Mouse (Mus musculus): Measurements from ENCODE around the gene Sgca. TPM values are rescaled to one million over a fixed set of nuclear protein-coding genes. Genes with fewer than 3 reads are reported as not detected.
A peak's percentile ranks its signal among the peaks of the same experiment; 100 is the strongest.

Gene Sgca
- polyA plus RNA-seq, 1 experiment from 2014 or later, result 0.28 TPM

- Histone ChIP-seq H3K9me3 (replicated peaks) (no peaks in the 10 kb centered on the region), H3K27ac (no peak overlapping the region; the same call in 1 of the 2 replicates), H3K27me3 (peaks cover 82% of the 10 kb centered on the region), H3K4me1 (replicated peaks) (peaks cover 12% of the 10 kb centered on the region), H3K36me3 (no peaks in the 10 kb centered on the region), H3K9ac (no peak overlapping the region), H3K4me3 (replicated peaks) (no peak overlapping the region), H3K4me2 (no peak overlapping the region)
- 16% methylated on average over 4 of the region's 4 CpGs for WGBS (ENCODE audit: insufficient replicate concordance)
- DNase-seq (peak; percentile 40), ATAC-seq (ENCODE audit: low read depth) (no peak)
Measured at GRCm38 (mm10) chr11:94939280-94939679, 36.8 kb downstream of the Sgca start.

- DNase-seq (no peak), ATAC-seq (ENCODE audit: low read depth) (no peak)
- Histone ChIP-seq H3K27me3 (peaks cover 85% of the 10 kb centered on the region), H3K27ac (no peak overlapping the region), H3K9me3 (replicated peaks) (no peaks in the 10 kb centered on the region), H3K9ac (no peak overlapping the region; the same call in 1 of the 2 replicates), H3K4me3 (replicated peaks) (peak overlapping the region; percentile 39), H3K36me3 (no peaks in the 10 kb centered on the region), H3K4me1 (replicated peaks) (peaks cover 12% of the 10 kb centered on the region), H3K4me2 (peak overlapping the region; percentile 59)
- WGBS (ENCODE audit: insufficient replicate concordance), result 25% methylated on average over 9 of the region's 9 CpGs
Measured at GRCm38 (mm10) chr11:94938296-94938695, 37.8 kb downstream of the Sgca start.

- peak overlapping the region; percentile 59 for H3K4me2 ChIP-seq
- peak overlapping the region; percentile 9; the same call in 1 of the 2 replicates for H3K27ac ChIP-seq
- peak overlapping the region; percentile 39 for H3K4me3 ChIP-seq (replicated peaks)
- no peak for DNase-seq
- H3K4me1 ChIP-seq (replicated peaks), result peaks cover 12% of the 10 kb centered on the region
- H3K9ac ChIP-seq, result peak overlapping the region; percentile 29; the same call in 1 of the 2 replicates
- no peaks in the 10 kb centered on the region for H3K36me3 ChIP-seq
- 3% methylated on average over 15 of the region's 15 CpGs for WGBS (ENCODE audit: insufficient replicate concordance)
- peak; percentile 21; the same call in 1 of the 2 replicates for ATAC-seq (ENCODE audit: low read depth)
- peaks cover 90% of the 10 kb centered on the region for H3K27me3 ChIP-seq
- H3K9me3 ChIP-seq (replicated peaks), result no peaks in the 10 kb centered on the region
Measured at GRCm38 (mm10) chr11:94937787-94938186, 38.3 kb downstream of the Sgca start.

GRCm38 (mm10) chr11:94937335-94937781 is 38.8 kb downstream of the Sgca start:
- Histone ChIP-seq H3K9me3 (replicated peaks) (no peaks in the 10 kb centered on the region), H3K9ac (peak overlapping the region; percentile 29; the same call in 1 of the 2 replicates), H3K4me3 (replicated peaks) (peak overlapping the region; percentile 39), H3K36me3 (no peaks in the 10 kb centered on the region), H3K4me1 (replicated peaks) (peaks cover 12% of the 10 kb centered on the region), H3K4me2 (peak overlapping the region; percentile 59), H3K27ac (peak overlapping the region; percentile 9; the same call in 1 of the 2 replicates), H3K27me3 (peaks cover 90% of the 10 kb centered on the region)
- no peak for DNase-seq
- ATAC-seq (ENCODE audit: low read depth), result peak; percentile 44; the same call in 1 of the 2 replicates
- WGBS (ENCODE audit: insufficient replicate concordance), result under 1% methylated on average over 18 of the region's 18 CpGs

GRCm38 (mm10) chr11:94936851-94937295 is 39.3 kb downstream of the Sgca start:
- Histone ChIP-seq H3K9ac (no peak overlapping the region; the same call in 1 of the 2 replicates), H3K36me3 (no peaks in the 10 kb centered on the region), H3K4me3 (replicated peaks) (peak overlapping the region; percentile 39), H3K9me3 (replicated peaks) (no peaks in the 10 kb centered on the region), H3K4me2 (peak overlapping the region; percentile 59), H3K4me1 (replicated peaks) (peaks cover 12% of the 10 kb centered on the region), H3K27me3 (peaks cover 91% of the 10 kb centered on the region), H3K27ac (no peak overlapping the region)
- peak; percentile 51; the same call in 1 of the 2 replicates for ATAC-seq (ENCODE audit: low read depth)
- WGBS (ENCODE audit: insufficient replicate concordance), result 2% methylated on average over 17 of the region's 17 CpGs
- peak; percentile 67 for DNase-seq

GRCm38 (mm10) chr11:94936045-94936444 is 40.1 kb downstream of the Sgca start, which contains the start of gene Col1a1:
Gene Col1a1, plus strand, starts transcription at chr11:94936224.
- Histone ChIP-seq H3K4me1 (replicated peaks) (peaks cover 12% of the 10 kb centered on the region), H3K9me3 (replicated peaks) (no peaks in the 10 kb centered on the region), H3K27me3 (peaks cover 90% of the 10 kb centered on the region), H3K9ac (peak within 1 kb of the TSS; percentile 39; the same call in 1 of the 2 replicates), H3K4me2 (peak within 1 kb of the TSS; percentile 59), H3K4me3 (replicated peaks) (peak within 1 kb of the TSS; percentile 39), H3K36me3 (no peaks in the 10 kb centered on the region), H3K27ac (no peak within 1 kb of the TSS)
- no peak for ATAC-seq (ENCODE audit: low read depth)
- WGBS (ENCODE audit: insufficient replicate concordance), result 18% methylated on average over 19 of the region's 19 CpGs
- DNase-seq, result no peak

GRCm38 (mm10) chr11:94934526-94934925 is 41.6 kb downstream of the Sgca start:
- ATAC-seq (ENCODE audit: low read depth) (no peak), DNase-seq (no peak)
- H3K4me3 ChIP-seq (replicated peaks), result no peak overlapping the region
- H3K4me1 ChIP-seq (replicated peaks), result peaks cover 12% of the 10 kb centered on the region
- no peaks in the 10 kb centered on the region for H3K36me3 ChIP-seq
- H3K27ac ChIP-seq, result no peak overlapping the region
- H3K9me3 ChIP-seq (replicated peaks), result no peaks in the 10 kb centered on the region
- H3K27me3 ChIP-seq, result peaks cover 87% of the 10 kb centered on the region
- 40% methylated on average over 11 of the region's 11 CpGs for WGBS (ENCODE audit: insufficient replicate concordance)
- H3K9ac ChIP-seq, result no peak overlapping the region
- no peak overlapping the region for H3K4me2 ChIP-seq

- 12% methylated on average over 8 of the region's 8 CpGs for WGBS (ENCODE audit: insufficient replicate concordance)
- Histone ChIP-seq H3K36me3 (no peaks in the 10 kb centered on the region), H3K4me3 (replicated peaks) (no peak overlapping the region), H3K27me3 (peaks cover 78% of the 10 kb centered on the region), H3K4me1 (replicated peaks) (peaks cover 18% of the 10 kb centered on the region), H3K9ac (no peak overlapping the region), H3K4me2 (no peak overlapping the region), H3K9me3 (replicated peaks) (no peaks in the 10 kb centered on the region), H3K27ac (no peak overlapping the region; the same call in 1 of the 2 replicates)
- no peak for ATAC-seq (ENCODE audit: low read depth)
- no peak for DNase-seq
Measured at GRCm38 (mm10) chr11:94933584-94933983, 42.5 kb downstream of the Sgca start.

- WGBS (ENCODE audit: insufficient replicate concordance), result 43% methylated on average over 4 of the region's 4 CpGs
- H3K36me3 ChIP-seq, result no peaks in the 10 kb centered on the region
- no peak overlapping the region for H3K4me3 ChIP-seq (replicated peaks)
- H3K4me1 ChIP-seq (replicated peaks), result peaks cover 14% of the 10 kb centered on the region
- no peak overlapping the region for H3K9ac ChIP-seq
- H3K4me2 ChIP-seq, result no peak overlapping the region
- ATAC-seq (ENCODE audit: low read depth) (peak; percentile 25; the same call in 1 of the 2 replicates), DNase-seq (no peak)
- no peak overlapping the region for H3K27ac ChIP-seq
- peaks cover 53% of the 10 kb centered on the region for H3K27me3 ChIP-seq
- H3K9me3 ChIP-seq (replicated peaks), result no peaks in the 10 kb centered on the region
Measured at GRCm38 (mm10) chr11:94930151-94930550, 46.0 kb downstream of the Sgca start.

- Histone ChIP-seq H3K36me3 (no peaks in the 10 kb centered on the region), H3K4me1 (replicated peaks) (peaks cover 14% of the 10 kb centered on the region), H3K9ac (no peak overlapping the region), H3K4me3 (replicated peaks) (no peak overlapping the region), H3K27ac (0 out of 2 replicates have a peak overlapping the region, but pooled peaks have one; percentile 14), H3K9me3 (replicated peaks) (no peaks in the 10 kb centered on the region), H3K4me2 (no peak overlapping the region), H3K27me3 (peaks cover 48% of the 10 kb centered on the region)
- ATAC-seq (ENCODE audit: low read depth), result no peak
- WGBS (ENCODE audit: insufficient replicate concordance), result 57% methylated on average over 9 of the region's 9 CpGs
- DNase-seq, result no peak
Measured at GRCm38 (mm10) chr11:94929599-94929998, 46.5 kb downstream of the Sgca start.

- Histone ChIP-seq H3K4me3 (replicated peaks) (no peak overlapping the region), H3K4me1 (replicated peaks) (peaks cover 14% of the 10 kb centered on the region), H3K27ac (no peak overlapping the region; the same call in 1 of the 2 replicates), H3K27me3 (peaks cover 40% of the 10 kb centered on the region), H3K9me3 (replicated peaks) (no peaks in the 10 kb centered on the region), H3K9ac (no peak overlapping the region), H3K36me3 (no peaks in the 10 kb centered on the region), H3K4me2 (no peak overlapping the region)
- DNase-seq, result peak; percentile 26
- ATAC-seq (ENCODE audit: low read depth), result peak; percentile 75
- 8% methylated on average over 13 of the region's 13 CpGs for WGBS (ENCODE audit: insufficient replicate concordance)
Measured at GRCm38 (mm10) chr11:94928820-94929219, 47.3 kb downstream of the Sgca start.

Measured in liver, embryonic 13.5 days (tissue).